Mouse (Mus musculus): ENCODE measurements around the gene Zfyve28.

- TF ChIP-seq CTCF (IDR thresholded peaks at IDR 0.05) (peak; percentile 12; the same call in 1 of the 2 replicates), EP300 (IDR thresholded peaks at IDR 0.05) (no peak)
Measured at GRCm38 (mm10) chr5:34147554-34147953, 140.7 kb downstream of the Zfyve28 start.

Data from lung, postnatal 0 days (tissue).